Mouse (Mus musculus) testis, adult 2 months (tissue): ENCODE measurements at regions not wholly inside any gene's neighbourhood (a gene's known extent, or its start where the extent isn't known, plus 50 kb on each side); places are given as distances from the start of the nearest gene placed in this dataset.

ENCODE experiments used
- H3K27ac ChIP-seq: fragments of 200-500 bp; 2 replicates; pipeline ENCODE4 v1.5.1; 2012; ENCODE audit warnings: low read depth, low read length; ENCODE audit not compliant: control insufficient read depth, insufficient read depth
- H3K27me3 ChIP-seq: fragments of 200-500 bp; 2 replicates; pipeline ENCODE4 v1.6.1; 2012; ENCODE audit warnings: mild to moderate bottlenecking, low read length, moderate library complexity; ENCODE audit not compliant: control insufficient read depth, insufficient read depth
- H3K36me3 ChIP-seq: fragments of 200-500 bp; 2 replicates; pipeline ENCODE4 v1.6.1; 2012; ENCODE audit warnings: mild to moderate bottlenecking, low read length; ENCODE audit not compliant: control insufficient read depth, insufficient read depth
- H3K4me1 ChIP-seq: fragments of 200-500 bp; 2 replicates; pipeline ENCODE4 v1.6.1; 2012; ENCODE audit warnings: low read length; ENCODE audit not compliant: control insufficient read depth, insufficient read depth
- H3K4me3 ChIP-seq: fragments of 200-500 bp; 2 replicates; pipeline ENCODE4 v1.5.1; 2012; ENCODE audit warnings: low read depth, mild to moderate bottlenecking, low read length, moderate library complexity, mixed read lengths; ENCODE audit not compliant: control insufficient read depth
- CTCF ChIP-seq: fragments of 200-500 bp; IDR thresholded peaks from 2 replicates; pipeline ENCODE4 v1.5.1; 2012; ENCODE audit warnings: low read depth, mild to moderate bottlenecking, inconsistent platforms, low read length, moderate library complexity; ENCODE audit not compliant: control insufficient read depth, insufficient read depth, insufficient replicate concordance
- POLR2A ChIP-seq: fragments of 200-500 bp; IDR thresholded peaks from 2 replicates; pipeline ENCODE4 v1.6.1; 2012; ENCODE audit warnings: low read depth, mild to moderate bottlenecking, inconsistent platforms, low read length, moderate library complexity; ENCODE audit not compliant: control insufficient read depth

DNA sequence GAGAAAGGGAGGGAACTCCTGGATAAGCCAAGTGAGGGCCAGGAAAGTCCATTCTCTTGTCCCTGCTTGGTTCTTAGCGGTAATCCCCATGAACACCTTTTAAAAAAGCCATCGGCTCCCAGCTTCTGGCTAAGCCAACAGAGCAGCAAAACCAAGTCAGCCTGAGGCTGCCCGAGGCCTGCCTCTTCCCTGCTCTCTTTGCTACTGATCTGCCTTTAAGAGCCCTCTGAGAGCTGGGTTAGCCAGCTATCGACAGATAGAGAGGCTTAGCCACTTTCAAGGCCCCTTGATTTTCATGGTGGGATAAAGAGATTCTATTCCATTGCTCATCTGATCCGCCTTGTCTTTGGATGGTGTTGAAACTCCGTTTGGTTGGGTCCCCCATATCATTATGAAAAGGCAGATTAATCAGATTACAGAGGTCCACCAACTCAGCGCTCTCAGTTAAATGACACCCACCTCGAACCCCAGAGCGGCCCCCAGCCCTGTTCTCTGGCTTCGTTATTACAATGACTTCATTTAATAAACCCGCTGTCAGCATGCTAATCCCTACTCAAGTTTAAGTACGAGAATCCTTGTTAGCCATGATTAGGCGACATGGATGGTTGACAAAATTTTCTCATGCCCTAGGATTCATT is 66.1 kb downstream of the Slc4a3 start:
- H3K27ac ChIP-seq: no peak overlapping the region
- H3K36me3 ChIP-seq: no peaks in the 10 kb centered on the region
- no peak overlapping the region for H3K4me3 ChIP-seq
- no peak for TF ChIP-seq POLR2A
- no peaks in the 10 kb centered on the region for H3K27me3 ChIP-seq
- H3K4me1 ChIP-seq: no peaks in the 10 kb centered on the region

DNA sequence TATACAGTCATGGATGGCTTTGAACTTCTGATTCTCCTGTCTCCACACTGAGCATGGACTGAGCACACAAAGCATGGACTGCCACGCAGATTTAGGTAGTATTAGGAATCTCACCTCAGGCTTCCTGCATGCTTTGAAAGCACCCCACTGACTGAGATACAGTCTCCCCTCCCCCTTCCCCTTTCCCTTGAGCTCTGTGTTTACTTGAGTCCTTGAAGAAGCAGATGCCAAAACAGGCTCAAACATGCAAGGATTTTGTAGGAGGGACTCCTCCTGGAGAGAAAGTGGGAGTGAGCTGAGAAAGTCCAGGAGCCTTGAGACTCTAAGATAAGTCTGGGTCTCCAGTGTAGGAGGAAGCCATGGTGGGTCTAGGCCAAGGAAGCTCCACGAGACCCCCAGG is 67.1 kb downstream of the Slc4a3 start:
- no peaks in the 10 kb centered on the region for H3K4me1 ChIP-seq
- H3K27me3 ChIP-seq: no peaks in the 10 kb centered on the region
- no peaks in the 10 kb centered on the region for H3K36me3 ChIP-seq
- no peak overlapping the region for H3K27ac ChIP-seq
- TF ChIP-seq CTCF (no peak), POLR2A (no peak)
- H3K4me3 ChIP-seq: no peak overlapping the region

DNA sequence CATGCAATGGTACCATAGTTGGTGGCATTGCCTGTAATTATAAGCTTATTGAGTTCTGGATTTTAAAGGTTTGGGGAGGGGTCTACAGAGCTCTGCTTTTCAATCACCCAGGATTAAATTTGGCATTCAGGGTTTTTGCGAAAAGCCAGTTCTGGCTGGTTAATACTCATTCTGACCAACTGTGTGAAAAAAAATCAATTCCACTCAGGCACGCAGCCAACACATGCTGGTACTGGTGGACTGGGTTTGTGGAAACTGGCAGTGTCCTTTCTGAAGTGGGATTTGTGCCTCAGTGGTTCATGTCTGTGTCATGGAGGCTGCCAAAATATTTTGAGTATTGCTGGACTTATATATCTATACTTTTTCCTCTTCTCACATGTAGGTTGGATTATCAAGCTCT is 70.9 kb downstream of the Slc4a3 start:
- H3K27ac ChIP-seq: no peak overlapping the region
- TF ChIP-seq CTCF (no peak), POLR2A (no peak)
- H3K27me3 ChIP-seq: no peaks in the 10 kb centered on the region
- H3K36me3 ChIP-seq: no peaks in the 10 kb centered on the region
- H3K4me3 ChIP-seq: no peak overlapping the region
- H3K4me1 ChIP-seq: no peaks in the 10 kb centered on the region

DNA sequence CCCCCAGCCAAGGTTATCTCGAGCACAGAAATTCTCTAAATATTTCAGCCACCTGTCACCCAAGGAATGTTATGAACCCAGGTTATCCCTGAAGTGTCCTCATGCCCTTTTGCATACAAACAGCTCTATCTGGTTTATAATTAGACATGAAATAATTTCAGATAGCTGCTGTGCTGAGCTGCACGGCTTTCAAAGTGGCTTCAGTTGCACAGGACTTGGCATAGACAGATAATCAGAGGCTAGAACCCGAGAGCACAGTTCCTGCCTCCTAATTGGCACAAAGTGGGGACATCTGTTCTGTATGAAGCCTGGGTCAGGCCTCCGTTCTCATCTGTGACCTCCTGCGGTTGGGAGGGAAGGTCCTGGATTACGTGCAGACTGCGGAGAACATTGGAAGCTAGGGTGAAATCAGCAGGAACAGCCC is 72.3 kb downstream of the Slc4a3 start:
- Histone ChIP-seq H3K27me3 (no peaks in the 10 kb centered on the region), H3K36me3 (no peaks in the 10 kb centered on the region), H3K27ac (no peak overlapping the region), H3K4me3 (no peak overlapping the region), H3K4me1 (no peaks in the 10 kb centered on the region)
- TF ChIP-seq POLR2A (no peak), CTCF (no peak)

DNA sequence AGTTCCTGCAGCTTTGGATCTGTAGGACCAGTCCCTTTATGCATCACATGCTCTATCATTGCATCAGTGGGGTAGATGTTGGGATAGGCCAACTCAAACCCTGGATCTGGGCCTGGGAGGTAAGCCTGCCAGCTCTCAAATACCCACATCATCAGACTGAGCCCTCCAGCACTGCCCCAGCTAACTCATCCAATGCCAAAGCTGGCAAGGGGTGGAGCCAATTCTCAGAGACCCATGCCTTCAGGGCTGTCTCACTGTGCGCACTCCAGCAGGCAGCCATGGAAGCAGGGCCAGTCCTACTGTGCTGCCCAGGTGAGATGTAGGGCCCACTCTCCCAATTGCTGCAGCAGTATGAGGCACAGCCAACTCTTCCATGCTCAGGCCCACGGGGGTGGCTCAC is 84.2 kb downstream of the Slc4a3 start:
- no peak overlapping the region for H3K27ac ChIP-seq

DNA sequence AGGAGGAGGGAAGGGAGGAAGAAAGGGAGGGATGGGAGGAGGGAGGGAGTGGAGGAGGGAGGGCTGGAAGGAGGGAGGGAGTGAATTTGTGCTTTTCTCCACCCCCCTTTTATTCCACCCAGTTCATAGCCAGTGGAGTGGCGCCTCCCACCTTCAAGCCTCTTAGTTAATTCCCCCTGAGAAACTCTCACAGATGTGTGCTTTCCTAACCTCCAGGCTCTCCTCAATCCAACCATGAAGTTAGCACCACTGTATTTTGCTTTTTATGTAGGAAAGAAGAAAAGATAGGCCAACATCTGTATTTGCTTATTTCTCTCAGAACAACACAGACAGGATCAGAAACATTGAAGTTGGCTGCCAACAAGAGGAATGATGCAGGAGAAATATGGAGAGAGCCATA is 85.7 kb downstream of the Slc4a3 start:
- H3K4me3 ChIP-seq: no peak overlapping the region
- H3K36me3 ChIP-seq: no peaks in the 10 kb centered on the region
- no peaks in the 10 kb centered on the region for H3K27me3 ChIP-seq
- no peaks in the 10 kb centered on the region for H3K4me1 ChIP-seq
- TF ChIP-seq POLR2A: no peak
- no peak for TF ChIP-seq CTCF
- H3K27ac ChIP-seq: no peak overlapping the region

More for the DNA sequence above, 84.2 kb downstream of the Slc4a3 start:
- H3K36me3 ChIP-seq: no peaks in the 10 kb centered on the region
- TF ChIP-seq POLR2A (no peak), CTCF (no peak)
- no peaks in the 10 kb centered on the region for H3K4me1 ChIP-seq
- H3K4me3 ChIP-seq: no peak overlapping the region
- no peaks in the 10 kb centered on the region for H3K27me3 ChIP-seq

DNA sequence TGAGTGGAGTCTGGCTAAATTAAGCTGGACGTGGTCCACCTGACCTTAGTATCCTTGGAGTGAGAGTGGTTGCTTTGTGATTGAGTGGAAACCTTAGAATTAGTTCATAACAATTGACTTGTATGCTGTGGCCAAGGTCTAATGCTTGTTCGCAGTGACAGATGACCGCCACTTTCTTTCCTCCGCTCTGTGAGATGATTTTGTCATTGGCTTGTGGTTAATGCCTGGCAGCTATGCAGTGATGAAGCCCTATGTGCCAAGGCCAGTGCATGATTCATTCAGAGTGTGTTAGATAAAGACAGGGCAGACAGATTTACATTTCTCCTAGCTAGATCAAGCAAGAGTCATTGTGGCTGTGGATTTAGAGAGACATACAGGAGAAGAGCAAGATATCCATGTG is 89.5 kb downstream of the Slc4a3 start:
- no peaks in the 10 kb centered on the region for H3K4me1 ChIP-seq
- no peak overlapping the region for H3K4me3 ChIP-seq
- H3K36me3 ChIP-seq: no peaks in the 10 kb centered on the region
- H3K27me3 ChIP-seq: no peaks in the 10 kb centered on the region
- no peak overlapping the region for H3K27ac ChIP-seq
- no peak for TF ChIP-seq CTCF
